Mouse (Mus musculus): ENCODE results near the gene Amt. TPM values are rescaled to one million over a fixed set of nuclear protein-coding genes. Genes with fewer than 3 reads are reported as not detected.

Gene Amt
- polyA plus RNA-seq (2014; fragmentation: Nextera tagmentation; extraction: Ambion mirVana) = 6.1 and 6.2 TPM in 2 replicates

DNA sequence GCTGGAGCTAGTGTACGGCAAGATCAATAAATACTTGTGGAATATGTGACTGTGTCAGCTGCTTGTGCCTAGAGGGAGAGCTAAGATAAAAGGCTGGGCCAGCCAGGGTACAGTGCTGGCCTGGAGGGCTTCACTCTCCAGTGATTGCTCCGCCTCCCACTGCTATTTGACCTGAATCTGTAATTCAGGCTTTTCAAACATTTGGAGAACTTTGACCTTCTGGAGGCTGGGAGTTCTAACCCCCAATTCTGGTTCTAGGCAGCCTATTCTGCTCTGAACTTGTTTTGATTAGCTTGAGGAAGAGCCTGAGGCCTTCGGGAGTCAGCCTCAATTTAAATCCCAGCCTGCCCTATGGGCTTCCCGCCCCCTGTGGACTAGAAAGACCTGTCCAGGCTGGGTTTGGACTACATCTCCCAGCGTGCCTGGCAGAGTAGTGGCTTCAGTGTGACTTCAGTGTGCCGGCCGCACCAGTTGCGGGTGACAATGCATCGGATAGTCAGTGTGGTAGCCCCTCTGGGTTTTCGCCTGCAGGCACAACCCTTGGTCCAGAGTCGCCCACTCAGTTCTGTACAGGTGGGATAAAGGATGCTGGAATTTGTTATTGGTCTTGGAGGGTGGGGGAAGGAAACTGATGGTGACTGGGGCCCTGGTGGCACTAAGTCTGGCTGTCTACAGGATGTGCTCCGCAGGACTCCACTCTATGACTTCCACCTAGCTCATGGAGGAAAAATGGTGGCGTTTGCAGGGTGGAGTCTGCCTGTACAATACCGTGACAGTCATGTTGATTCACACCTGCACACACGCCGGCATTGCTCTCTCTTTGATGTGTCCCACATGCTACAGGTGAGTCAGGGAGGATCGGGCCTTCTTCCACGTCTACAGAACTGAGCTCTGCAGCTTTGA, at the start of gene Amt:
TSS of gene Amt (plus strand) at position 401 of the 903 bp plus-strand sequence.
- Histone ChIP-seq H3K4me1 (ENCODE audit: control insufficient read depth, insufficient read depth, low read length) (no peaks in the 10 kb centered on the region), H3K27ac (replicated peaks; ENCODE audit: low read depth, low read length) (no peak within 1 kb of the TSS; the same call in 1 of the 2 replicates), H3K36me3 (ENCODE audit: control insufficient read depth, insufficient read depth, low read length) (peaks cover 23% of the 10 kb centered on the region; the same call in 1 of the 2 replicates), H3K4me3 (ENCODE audit: low read depth, low read length) (peak within 1 kb of the TSS; percentile 19), H3K27me3 (replicated peaks; ENCODE audit: control insufficient read depth, insufficient read depth, low read length) (no peaks in the 10 kb centered on the region), H3K4me2 (ENCODE audit: low read depth, low read length) (peak within 1 kb of the TSS; percentile 33; the same call in 1 of the 2 replicates), H3K9me3 (ENCODE audit: control insufficient read depth, low read length) (no peaks in the 10 kb centered on the region), H3K9ac (ENCODE audit: low read depth, low read length) (no peak within 1 kb of the TSS)
- DNase-seq (ENCODE audit: low spot score) (peak; percentile 70), ATAC-seq (ENCODE audit: low read depth) (peak; percentile 84)
- 20% methylated on average over 18 of the region's 18 CpGs for WGBS

DNA sequence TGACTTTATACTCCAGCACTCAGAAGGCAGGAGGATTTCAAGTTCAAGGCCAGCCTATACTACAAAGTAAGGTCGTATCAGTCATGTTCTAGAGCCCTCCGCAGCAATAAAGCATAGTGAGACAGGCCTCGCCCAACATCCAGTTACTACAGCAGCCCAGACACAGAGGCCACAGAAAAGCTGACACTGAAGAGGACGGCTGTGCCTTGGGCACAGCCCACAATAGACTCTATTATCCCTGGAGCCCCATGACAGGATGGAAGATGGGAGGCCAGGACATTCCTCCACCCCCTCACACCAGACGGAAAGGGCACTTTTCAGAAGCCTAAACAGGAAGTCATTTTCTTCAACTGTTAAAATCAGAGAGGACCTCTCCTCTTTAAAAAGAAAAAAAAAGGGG, 47.7 kb upstream of the Amt start:
- no peaks in the 10 kb centered on the region for H3K27me3 ChIP-seq (replicated peaks; ENCODE audit: control insufficient read depth, insufficient read depth, low read length)
- ATAC-seq (ENCODE audit: low read depth) (no peak), DNase-seq (ENCODE audit: low spot score) (no peak)
- H3K9ac ChIP-seq (ENCODE audit: low read depth, low read length) = no peak overlapping the region
- peaks cover 47% of the 10 kb centered on the region for H3K36me3 ChIP-seq (ENCODE audit: control insufficient read depth, insufficient read depth, low read length)
- WGBS = 50% methylated on average over 5 of the region's 5 CpGs
- no peak overlapping the region for H3K4me2 ChIP-seq (ENCODE audit: low read depth, low read length)
- H3K27ac ChIP-seq (replicated peaks; ENCODE audit: low read depth, low read length) = no peak overlapping the region
- H3K4me1 ChIP-seq (ENCODE audit: control insufficient read depth, insufficient read depth, low read length) = no peaks in the 10 kb centered on the region
- no peak overlapping the region for H3K4me3 ChIP-seq (ENCODE audit: low read depth, low read length)
- H3K9me3 ChIP-seq (ENCODE audit: control insufficient read depth, low read length) = no peaks in the 10 kb centered on the region

DNA sequence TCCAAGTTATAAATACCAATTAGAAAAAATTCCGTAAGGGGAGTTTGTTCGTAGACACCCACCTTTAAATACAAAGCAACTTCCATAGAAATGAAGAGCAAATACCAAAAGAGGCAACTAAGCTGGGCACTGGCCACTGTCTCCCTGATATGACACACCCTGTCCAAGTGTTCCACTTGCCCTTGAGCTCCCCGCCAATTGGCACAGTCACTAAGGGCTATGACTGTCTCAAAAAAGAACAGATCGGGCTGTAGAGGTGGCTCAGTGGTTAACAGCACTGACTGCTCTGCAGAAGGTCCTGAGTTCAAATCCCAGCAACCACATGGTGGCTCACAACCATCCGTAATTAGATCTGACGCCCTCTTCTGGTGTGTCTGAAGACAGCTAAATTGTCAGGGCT, 44.8 kb upstream of the Amt start:
- Histone ChIP-seq H3K9ac (ENCODE audit: low read depth, low read length) (no peak overlapping the region), H3K4me1 (ENCODE audit: control insufficient read depth, insufficient read depth, low read length) (no peaks in the 10 kb centered on the region), H3K4me3 (ENCODE audit: low read depth, low read length) (no peak overlapping the region), H3K4me2 (ENCODE audit: low read depth, low read length) (no peak overlapping the region), H3K36me3 (ENCODE audit: control insufficient read depth, insufficient read depth, low read length) (peaks cover 30% of the 10 kb centered on the region), H3K27ac (replicated peaks; ENCODE audit: low read depth, low read length) (no peak overlapping the region), H3K9me3 (ENCODE audit: control insufficient read depth, low read length) (no peaks in the 10 kb centered on the region), H3K27me3 (replicated peaks; ENCODE audit: control insufficient read depth, insufficient read depth, low read length) (no peaks in the 10 kb centered on the region)
- ATAC-seq (ENCODE audit: low read depth) = no peak
- WGBS = 93% methylated on average over 6 of the region's 6 CpGs
- no peak for DNase-seq (ENCODE audit: low spot score)

DNA sequence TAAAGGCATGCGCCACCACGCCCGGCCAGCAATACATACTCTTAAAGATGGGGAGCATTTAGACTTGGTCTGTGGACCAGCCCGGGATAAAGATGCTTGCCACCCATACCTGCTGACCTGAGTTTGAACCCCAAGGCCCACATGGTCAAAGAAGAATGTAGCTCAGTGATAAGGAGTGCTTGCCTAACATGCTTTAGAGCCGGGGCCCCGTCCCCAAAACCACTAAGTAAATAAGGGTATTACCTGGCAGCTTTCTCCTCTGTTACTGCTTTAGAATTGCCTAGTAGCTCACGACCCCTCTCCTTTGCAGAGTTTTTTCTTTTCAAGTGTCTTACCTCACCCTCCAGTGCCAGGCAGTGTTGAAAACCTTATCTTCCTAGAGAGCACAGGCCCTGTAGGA, 43.9 kb upstream of the Amt start:
- no peak for ATAC-seq (ENCODE audit: low read depth)
- no peak overlapping the region for H3K4me3 ChIP-seq (ENCODE audit: low read depth, low read length)
- no peaks in the 10 kb centered on the region for H3K27me3 ChIP-seq (replicated peaks; ENCODE audit: control insufficient read depth, insufficient read depth, low read length)
- H3K9ac ChIP-seq (ENCODE audit: low read depth, low read length) = no peak overlapping the region
- DNase-seq (ENCODE audit: low spot score) = no peak
- no peak overlapping the region for H3K4me2 ChIP-seq (ENCODE audit: low read depth, low read length)
- WGBS = 91% methylated on average over 7 of the region's 7 CpGs
- no peaks in the 10 kb centered on the region for H3K4me1 ChIP-seq (ENCODE audit: control insufficient read depth, insufficient read depth, low read length)
- peaks cover 28% of the 10 kb centered on the region for H3K36me3 ChIP-seq (ENCODE audit: control insufficient read depth, insufficient read depth, low read length)
- H3K27ac ChIP-seq (replicated peaks; ENCODE audit: low read depth, low read length) = no peak overlapping the region
- no peaks in the 10 kb centered on the region for H3K9me3 ChIP-seq (ENCODE audit: control insufficient read depth, low read length)

DNA sequence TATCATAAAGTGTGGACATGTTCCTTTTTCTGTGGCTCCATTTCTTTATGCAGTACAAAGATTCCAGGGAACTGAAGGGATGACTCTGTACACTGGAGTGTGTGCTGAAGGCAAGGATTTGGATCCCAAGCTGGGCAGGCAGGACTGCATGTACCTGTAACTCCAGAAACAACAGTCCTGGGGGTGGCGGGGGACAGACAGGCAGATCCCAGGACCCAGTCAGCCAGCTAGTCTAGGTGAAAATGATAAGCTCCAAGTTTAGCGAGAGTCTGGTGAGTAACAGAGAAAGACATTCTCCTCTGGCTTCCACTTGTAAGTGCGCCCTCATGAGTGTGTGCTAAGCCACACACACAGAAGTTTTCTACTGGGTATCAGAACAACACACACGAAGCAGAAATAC, 36.1 kb upstream of the Amt start:
- no peak for DNase-seq (ENCODE audit: low spot score)
- Histone ChIP-seq H3K4me2 (ENCODE audit: low read depth, low read length) (no peak overlapping the region), H3K36me3 (ENCODE audit: control insufficient read depth, insufficient read depth, low read length) (no peaks in the 10 kb centered on the region), H3K9ac (ENCODE audit: low read depth, low read length) (no peak overlapping the region), H3K27ac (replicated peaks; ENCODE audit: low read depth, low read length) (no peak overlapping the region), H3K4me3 (ENCODE audit: low read depth, low read length) (no peak overlapping the region), H3K27me3 (replicated peaks; ENCODE audit: control insufficient read depth, insufficient read depth, low read length) (no peaks in the 10 kb centered on the region), H3K4me1 (ENCODE audit: control insufficient read depth, insufficient read depth, low read length) (peaks cover 22% of the 10 kb centered on the region), H3K9me3 (ENCODE audit: control insufficient read depth, low read length) (no peaks in the 10 kb centered on the region)
- 88% methylated on average over 4 of the region's 4 CpGs for WGBS
- no peak for ATAC-seq (ENCODE audit: low read depth)

DNA sequence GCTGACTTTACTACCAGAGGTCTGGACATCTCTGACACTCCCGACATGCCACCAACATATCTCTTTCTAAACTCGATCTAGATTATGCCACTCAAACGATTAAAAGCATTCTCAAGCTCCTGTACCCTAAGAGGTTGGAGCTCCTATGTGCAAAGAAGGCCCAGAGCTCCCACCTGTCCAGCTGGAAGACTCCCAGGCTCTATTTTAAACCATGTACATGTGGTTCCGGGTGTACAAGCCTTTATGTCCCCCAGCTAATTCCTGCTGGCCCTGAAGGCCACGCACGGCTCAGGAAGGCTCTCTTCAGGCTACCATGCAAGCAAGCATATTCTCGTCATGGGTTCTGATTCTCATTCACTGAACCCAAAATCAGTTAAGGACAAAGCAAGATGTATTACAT, 34.8 kb upstream of the Amt start:
- H3K4me1 ChIP-seq (ENCODE audit: control insufficient read depth, insufficient read depth, low read length) = peaks cover 22% of the 10 kb centered on the region
- H3K9me3 ChIP-seq (ENCODE audit: control insufficient read depth, low read length) = no peaks in the 10 kb centered on the region
- H3K27me3 ChIP-seq (replicated peaks; ENCODE audit: control insufficient read depth, insufficient read depth, low read length) = no peaks in the 10 kb centered on the region
- WGBS = 70% methylated on average over 7 of the region's 7 CpGs
- no peak for DNase-seq (ENCODE audit: low spot score)
- H3K4me2 ChIP-seq (ENCODE audit: low read depth, low read length) = peak overlapping the region; percentile 80
- peak overlapping the region; percentile 95 for H3K4me3 ChIP-seq (ENCODE audit: low read depth, low read length)
- no peak overlapping the region for H3K27ac ChIP-seq (replicated peaks; ENCODE audit: low read depth, low read length)
- H3K36me3 ChIP-seq (ENCODE audit: control insufficient read depth, insufficient read depth, low read length) = no peaks in the 10 kb centered on the region
- H3K9ac ChIP-seq (ENCODE audit: low read depth, low read length) = no peak overlapping the region; the same call in 1 of the 2 replicates
- ATAC-seq (ENCODE audit: low read depth) = no peak

DNA sequence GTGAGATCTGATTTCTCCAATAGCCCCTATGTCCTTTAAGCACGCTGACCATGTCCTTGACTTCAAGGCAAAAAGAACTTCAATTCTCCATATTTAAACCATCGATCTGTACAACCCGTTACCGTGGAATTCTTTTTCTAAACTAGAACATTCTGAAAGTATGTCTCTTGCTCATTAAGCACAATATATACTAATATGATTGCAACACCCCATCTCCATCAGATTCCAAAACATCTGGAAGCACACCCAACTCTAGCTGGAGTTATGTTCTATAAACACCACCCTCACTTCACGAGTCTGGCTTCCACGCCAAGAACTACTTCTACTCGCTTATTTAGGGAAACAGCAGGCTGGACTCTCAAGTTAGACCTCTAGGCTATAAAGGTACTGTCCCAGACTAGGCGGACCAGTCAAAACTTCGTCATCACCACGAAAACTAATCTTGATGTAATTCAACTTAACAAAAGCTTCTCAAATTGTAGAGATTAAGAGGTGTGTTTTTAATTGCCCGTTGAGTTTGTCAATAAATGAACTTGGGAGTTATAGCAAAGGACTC, 34.1 kb upstream of the Amt start:
- no peaks in the 10 kb centered on the region for H3K36me3 ChIP-seq (ENCODE audit: control insufficient read depth, insufficient read depth, low read length)
- DNase-seq (ENCODE audit: low spot score) = no peak
- no peaks in the 10 kb centered on the region for H3K27me3 ChIP-seq (replicated peaks; ENCODE audit: control insufficient read depth, insufficient read depth, low read length)
- ATAC-seq (ENCODE audit: low read depth) = no peak
- 38% methylated on average over 11 of the region's 11 CpGs for WGBS
- peak overlapping the region; percentile 95 for H3K4me3 ChIP-seq (ENCODE audit: low read depth, low read length)
- no peaks in the 10 kb centered on the region for H3K9me3 ChIP-seq (ENCODE audit: control insufficient read depth, low read length)
- H3K27ac ChIP-seq (replicated peaks; ENCODE audit: low read depth, low read length) = peak overlapping the region; percentile 88
- peaks cover 22% of the 10 kb centered on the region for H3K4me1 ChIP-seq (ENCODE audit: control insufficient read depth, insufficient read depth, low read length)
- H3K9ac ChIP-seq (ENCODE audit: low read depth, low read length) = peak overlapping the region; percentile 89
- H3K4me2 ChIP-seq (ENCODE audit: low read depth, low read length) = peak overlapping the region; percentile 80

DNA sequence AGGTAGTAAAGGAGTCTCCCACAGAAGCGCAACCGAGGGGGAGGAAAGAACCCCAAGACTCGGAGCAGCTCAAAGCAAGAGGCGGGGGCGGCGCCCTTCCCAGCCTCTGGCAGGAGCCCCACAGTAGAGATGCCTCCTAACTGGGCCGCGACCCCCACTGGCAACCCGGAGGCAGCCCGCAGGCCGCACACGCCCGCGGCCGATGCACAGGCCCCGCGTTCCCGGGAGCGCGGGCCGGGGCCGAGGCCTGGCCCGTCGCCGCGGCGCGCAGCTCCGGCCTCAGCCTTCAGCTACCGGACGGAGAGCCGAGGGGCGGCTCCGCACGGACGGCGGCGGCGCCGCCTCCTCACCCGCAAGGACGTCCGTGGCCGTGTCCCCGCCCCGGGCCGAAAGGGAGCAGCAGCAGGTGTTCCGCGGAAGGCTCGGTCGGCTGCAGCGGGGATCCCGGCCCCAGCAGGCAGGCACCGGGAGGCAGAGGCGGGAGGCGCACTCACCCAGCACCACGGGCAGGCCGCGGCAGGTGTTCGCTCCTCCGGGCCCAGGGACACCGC, 33.4 kb upstream of the Amt start:
- peak overlapping the region; percentile 88 for H3K27ac ChIP-seq (replicated peaks; ENCODE audit: low read depth, low read length)
- H3K27me3 ChIP-seq (replicated peaks; ENCODE audit: control insufficient read depth, insufficient read depth, low read length) = no peaks in the 10 kb centered on the region
- ATAC-seq (ENCODE audit: low read depth) (peak; percentile 56), DNase-seq (ENCODE audit: low spot score) (no peak)
- H3K9me3 ChIP-seq (ENCODE audit: control insufficient read depth, low read length) = no peaks in the 10 kb centered on the region
- H3K4me3 ChIP-seq (ENCODE audit: low read depth, low read length) = peak overlapping the region; percentile 95
- peaks cover 22% of the 10 kb centered on the region for H3K4me1 ChIP-seq (ENCODE audit: control insufficient read depth, insufficient read depth, low read length)
- H3K36me3 ChIP-seq (ENCODE audit: control insufficient read depth, insufficient read depth, low read length) = no peaks in the 10 kb centered on the region
- peak overlapping the region; percentile 89 for H3K9ac ChIP-seq (ENCODE audit: low read depth, low read length)
- under 1% methylated on average over 39 of the region's 62 CpGs for WGBS
- peak overlapping the region; percentile 80 for H3K4me2 ChIP-seq (ENCODE audit: low read depth, low read length)

Data from embryonic facial prominence, embryonic 14.5 days (tissue).